Mouse (Mus musculus) midbrain, embryonic 10.5 days (tissue): ENCODE measurements at regions not wholly inside any gene's neighbourhood (a gene's known extent, or its start where the extent isn't known, plus 50 kb on each side); places are given as distances from the start of the nearest gene placed in this dataset.
"Not testable (repeated sequence)": the region's sequence is repeated elsewhere in the genome, so short reads cannot be mapped to it uniquely, and the experiment has no call there.

Experiments used
- DNase-seq: peaks from one replicate; pipeline ENCODE4 v3.0.0-alpha.2; 2017; ENCODE audit warnings: low spot score
- H3K27ac ChIP-seq: fragments of 300-500 bp; sonication (generic); replicated peaks from 2 replicates; pipeline ENCODE4 v1.5.1; 2016; ENCODE audit warnings: mild to moderate bottlenecking
- H3K27me3 ChIP-seq: fragments of 300-500 bp; sonication (generic); 2 replicates; pipeline ENCODE4 v1.6.1; 2016; ENCODE audit warnings: low read depth, mild to moderate bottlenecking; ENCODE audit not compliant: poor library complexity, severe bottlenecking
- H3K36me3 ChIP-seq: fragments of 300-500 bp; sonication (generic); 2 replicates; pipeline ENCODE4 v1.6.1; 2016; ENCODE audit warnings: mild to moderate bottlenecking, moderate library complexity
- H3K4me1 ChIP-seq: fragments of 300-500 bp; sonication (generic); 2 replicates; pipeline ENCODE4 v1.6.1; 2016
- H3K4me3 ChIP-seq: fragments of 300-500 bp; sonication (generic); 2 replicates; pipeline ENCODE4 v1.5.1; 2016; ENCODE audit warnings: mild to moderate bottlenecking, moderate library complexity
- H3K9me3 ChIP-seq: fragments of 300-500 bp; sonication (generic); replicated peaks from 2 replicates; pipeline ENCODE4 v1.6.1; 2016; ENCODE audit warnings: mild to moderate bottlenecking
- WGBS: fragments of 180-500 bp; shearing (Covaris S2); methylation state at CpG from one replicate; pipeline ENCODE4 v1.1.7; 2016; 5-methylcytosine and 5-hydroxymethylcytosine counted together

DNA sequence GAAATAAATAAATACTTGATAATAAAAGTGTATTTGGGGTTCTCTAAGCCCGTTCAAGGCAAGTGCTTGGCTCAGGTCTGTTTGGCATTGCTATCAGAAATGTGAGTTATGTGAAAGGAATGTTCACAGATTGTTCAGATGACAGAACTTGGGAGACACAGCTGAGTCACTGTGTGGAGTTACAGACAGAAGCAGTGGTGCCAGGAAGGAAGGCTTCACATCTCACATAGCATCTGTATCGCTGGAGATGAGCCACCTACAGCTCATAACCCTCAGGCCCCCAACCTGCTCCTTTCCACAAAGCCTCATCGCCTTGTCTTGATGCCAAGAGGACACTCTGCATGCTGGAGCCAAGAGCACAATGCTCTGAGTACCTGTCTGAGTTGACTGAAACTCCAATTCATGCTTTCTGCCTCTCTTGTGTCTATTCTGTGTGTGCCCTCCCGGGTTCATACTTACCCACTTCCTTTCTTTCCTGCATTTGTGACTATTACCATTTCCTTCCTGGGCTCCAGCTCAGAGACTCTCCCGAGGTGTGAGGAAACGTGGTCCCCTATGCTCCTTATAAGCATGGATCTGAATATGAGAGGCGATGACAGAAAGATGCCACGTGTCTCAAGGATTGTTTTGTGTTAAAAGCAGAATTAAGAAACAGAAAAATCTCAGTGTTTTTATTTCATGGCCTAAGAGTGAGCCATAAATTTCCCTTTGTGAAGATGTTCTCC lies 79.6 kb downstream of the Cd24a start:
- peaks cover 4% of the 10 kb centered on the region; the same call in 1 of the 2 replicates for H3K4me1 ChIP-seq
- no peak overlapping the region for H3K27ac ChIP-seq
- 85% methylated on average over 8 of the region's 8 CpGs for WGBS
- no peak for DNase-seq
- no peak overlapping the region for H3K4me3 ChIP-seq
- no peaks in the 10 kb centered on the region for H3K9me3 ChIP-seq
- H3K36me3 ChIP-seq: no peaks in the 10 kb centered on the region
- H3K27me3 ChIP-seq: no peaks in the 10 kb centered on the region

DNA sequence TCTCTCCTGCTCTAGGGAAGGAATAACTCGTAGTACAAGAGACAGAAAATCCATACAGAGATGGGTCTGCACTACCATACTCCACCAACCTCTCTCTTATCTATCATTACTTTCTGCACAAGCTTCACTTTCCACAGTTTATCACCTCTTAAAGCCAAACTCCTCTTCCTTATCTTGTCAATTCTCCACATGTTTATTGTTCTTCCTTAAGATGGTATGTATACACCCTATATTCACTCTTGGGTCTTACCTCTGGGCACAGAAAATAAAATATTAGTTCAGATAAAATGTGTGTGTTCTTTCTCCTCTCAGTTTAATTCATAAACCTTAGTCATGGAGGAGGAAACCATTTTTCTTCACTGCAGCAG lies 80.1 kb downstream of the Cd24a start:
- no peaks in the 10 kb centered on the region for H3K36me3 ChIP-seq
- H3K4me3 ChIP-seq: no peak overlapping the region
- H3K27ac ChIP-seq: no peak overlapping the region
- no peaks in the 10 kb centered on the region for H3K27me3 ChIP-seq
- H3K4me1 ChIP-seq: peaks cover 4% of the 10 kb centered on the region; the same call in 1 of the 2 replicates
- DNase-seq: no peak
- 91% methylated on average over 1 of the region's 1 CpGs for WGBS
- H3K9me3 ChIP-seq: no peaks in the 10 kb centered on the region

DNA sequence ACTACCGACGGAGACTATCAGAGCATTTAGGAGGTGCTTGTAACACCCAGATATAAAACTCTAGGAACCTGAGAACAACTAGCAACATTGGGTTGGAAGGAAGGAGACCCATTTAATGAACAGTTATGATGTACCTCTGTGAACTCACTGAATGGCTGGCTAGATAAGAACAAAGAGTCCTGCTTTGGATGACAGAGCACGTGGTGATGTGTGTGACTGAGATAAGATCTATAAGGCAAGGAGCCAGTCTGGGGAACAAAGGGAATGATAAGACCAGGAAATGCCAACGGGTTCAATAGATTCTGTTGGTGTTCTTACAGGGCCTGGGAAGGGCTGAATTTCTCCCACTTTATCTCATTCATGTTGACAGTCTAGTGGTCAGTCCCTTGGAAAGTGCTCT lies 86.8 kb downstream of the Cd24a start:
- DNase-seq: no peak
- H3K36me3 ChIP-seq: no peaks in the 10 kb centered on the region
- 80% methylated on average over 4 of the region's 4 CpGs for WGBS
- 0 out of 2 replicates have a peak, but pooled peaks cover 5% of the 10 kb centered on the region for H3K4me1 ChIP-seq
- H3K27ac ChIP-seq: no peak overlapping the region
- 0 out of 2 replicates have a peak, but pooled peaks cover 8% of the 10 kb centered on the region for H3K27me3 ChIP-seq
- H3K4me3 ChIP-seq: no peak overlapping the region
- no peaks in the 10 kb centered on the region for H3K9me3 ChIP-seq

DNA sequence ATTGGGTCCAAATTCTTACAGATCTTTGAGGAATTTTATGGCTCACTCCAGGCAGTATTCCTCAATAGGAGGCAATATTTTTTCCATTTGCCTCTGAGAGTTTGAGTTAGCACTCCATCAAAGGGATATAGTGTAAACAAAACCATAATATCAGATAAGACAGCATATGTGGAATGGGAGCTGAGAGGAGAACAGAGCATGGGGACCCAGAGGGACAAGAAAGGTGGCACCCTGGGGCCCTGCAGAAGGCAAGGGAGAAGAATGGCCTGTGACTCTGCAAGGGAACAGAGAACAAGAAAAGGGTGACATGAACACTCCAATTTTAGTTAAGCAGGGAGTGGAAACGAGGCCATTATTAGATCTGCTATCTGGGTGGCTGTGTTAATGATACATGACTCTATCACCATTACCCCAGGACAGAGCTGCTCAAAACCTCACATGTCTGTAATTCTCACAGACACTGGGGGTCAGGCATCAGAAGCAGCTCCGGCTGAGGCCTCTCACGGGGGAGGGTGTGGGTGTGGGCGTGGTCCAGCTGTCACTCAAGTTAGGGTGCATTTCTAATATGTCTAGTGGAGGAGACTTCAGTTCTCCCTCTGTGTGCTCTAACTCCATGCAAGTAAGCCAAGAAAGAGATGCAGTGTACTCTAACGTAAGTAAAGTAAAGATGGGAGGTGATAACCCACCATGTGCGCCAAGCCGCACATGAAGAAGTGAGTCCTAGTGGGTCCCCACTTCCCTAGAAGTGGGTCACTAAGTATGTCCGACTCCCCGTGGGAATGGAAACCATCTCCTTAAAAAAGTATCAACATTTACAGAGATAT lies 88.4 kb downstream of the Cd24a start:
- Histone ChIP-seq H3K27me3 (0 out of 2 replicates have a peak, but pooled peaks cover 8% of the 10 kb centered on the region), H3K4me3 (no peak overlapping the region), H3K27ac (no peak overlapping the region), H3K9me3 (no peaks in the 10 kb centered on the region), H3K36me3 (no peaks in the 10 kb centered on the region), H3K4me1 (peaks cover 15% of the 10 kb centered on the region)
- WGBS: 79% methylated on average over 9 of the region's 9 CpGs
- no peak for DNase-seq

DNA sequence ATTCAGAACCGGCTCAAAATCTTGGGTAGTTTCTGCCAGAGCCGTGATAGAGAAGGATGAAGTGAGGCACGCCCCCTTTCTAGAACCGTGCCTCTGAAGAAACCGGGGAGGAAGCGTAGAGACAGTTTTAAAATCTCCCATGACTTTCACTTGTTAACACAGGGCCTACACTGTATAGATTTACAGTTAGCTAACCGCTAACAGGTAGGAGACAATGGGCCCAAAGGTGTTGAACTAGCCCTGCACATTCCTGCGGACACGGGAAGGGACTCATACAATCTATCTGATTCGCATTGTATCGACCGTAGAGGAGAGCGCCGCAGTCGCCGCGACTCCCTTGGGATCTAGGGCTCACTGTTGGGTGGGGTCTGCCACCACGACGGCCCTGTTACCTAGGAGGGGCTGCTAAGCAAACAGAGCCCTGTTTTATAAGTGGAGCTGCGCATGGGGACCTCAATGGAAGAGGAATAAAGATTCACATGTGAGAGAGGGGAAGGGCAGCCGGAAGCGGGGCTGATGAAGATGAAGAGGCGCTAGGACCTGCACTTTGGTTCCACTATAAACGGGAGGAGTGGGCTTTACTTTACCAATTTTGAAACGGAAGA lies 89.1 kb downstream of the Cd24a start:
- H3K27ac ChIP-seq: no peak overlapping the region
- H3K27me3 ChIP-seq: 0 out of 2 replicates have a peak, but pooled peaks cover 8% of the 10 kb centered on the region
- WGBS: 61% methylated on average over 25 of the region's 25 CpGs
- peak overlapping the region; percentile 1; the same call in 1 of the 2 replicates for H3K4me3 ChIP-seq
- no peaks in the 10 kb centered on the region for H3K9me3 ChIP-seq
- no peak for DNase-seq
- peaks cover 15% of the 10 kb centered on the region for H3K4me1 ChIP-seq
- H3K36me3 ChIP-seq: no peaks in the 10 kb centered on the region

DNA sequence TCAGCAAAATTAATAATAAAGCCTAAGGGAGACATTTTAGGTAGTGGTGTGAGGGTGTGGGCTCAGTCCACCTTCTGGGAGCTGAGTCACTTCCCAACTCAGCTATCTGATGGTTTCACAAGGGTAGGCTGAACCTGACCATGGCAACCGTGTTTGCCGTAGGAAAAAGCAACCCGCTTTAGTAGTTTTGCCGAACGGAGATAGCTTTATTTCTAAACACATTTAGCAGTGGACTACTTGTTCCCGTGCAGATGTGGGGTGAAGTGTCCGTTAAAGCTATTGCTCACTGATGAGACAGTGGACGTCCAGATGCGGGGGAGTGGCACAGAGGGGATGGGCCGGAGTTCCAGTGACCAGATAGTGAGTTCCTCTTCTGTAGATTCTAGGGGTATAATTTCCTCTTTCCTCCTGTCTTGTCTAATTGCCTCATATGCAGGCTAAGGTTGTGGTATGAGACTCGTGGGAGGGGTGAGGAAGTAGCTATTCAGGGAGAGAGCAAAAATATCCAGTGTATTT lies 89.7 kb downstream of the Cd24a start:
- DNase-seq: no peak
- WGBS: 88% methylated on average over 11 of the region's 11 CpGs
- Histone ChIP-seq H3K4me3 (no peak overlapping the region), H3K9me3 (no peaks in the 10 kb centered on the region), H3K27ac (no peak overlapping the region), H3K27me3 (0 out of 2 replicates have a peak, but pooled peaks cover 8% of the 10 kb centered on the region), H3K4me1 (peaks cover 19% of the 10 kb centered on the region), H3K36me3 (no peaks in the 10 kb centered on the region)

DNA sequence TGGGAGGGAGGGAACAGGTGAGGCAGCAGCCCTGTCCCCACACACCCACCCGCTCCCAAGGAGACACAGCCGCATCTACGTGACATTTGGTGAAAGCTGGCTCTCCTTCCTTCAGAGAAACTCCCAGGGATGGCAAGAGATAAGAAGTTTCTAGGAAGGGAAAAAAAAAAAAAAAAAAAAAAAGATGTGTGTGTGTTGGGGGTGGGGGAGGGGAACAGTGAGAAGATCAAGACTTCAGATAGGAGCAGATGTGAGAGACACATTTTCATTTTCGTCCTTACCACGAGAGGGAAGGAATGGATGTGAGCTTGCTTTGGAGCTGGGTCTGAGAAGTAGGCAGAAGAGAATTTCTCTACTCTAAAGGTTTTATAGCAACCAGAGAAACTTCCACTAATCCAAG lies 91.4 kb downstream of the Cd24a start:
- no peak for DNase-seq
- peaks cover 19% of the 10 kb centered on the region for H3K4me1 ChIP-seq
- H3K36me3 ChIP-seq: no peaks in the 10 kb centered on the region
- H3K27ac ChIP-seq: no peak overlapping the region
- no peaks in the 10 kb centered on the region for H3K9me3 ChIP-seq
- 68% methylated on average over 5 of the region's 5 CpGs for WGBS
- H3K4me3 ChIP-seq: no peak overlapping the region
- H3K27me3 ChIP-seq: 0 out of 2 replicates have a peak, but pooled peaks cover 8% of the 10 kb centered on the region

DNA sequence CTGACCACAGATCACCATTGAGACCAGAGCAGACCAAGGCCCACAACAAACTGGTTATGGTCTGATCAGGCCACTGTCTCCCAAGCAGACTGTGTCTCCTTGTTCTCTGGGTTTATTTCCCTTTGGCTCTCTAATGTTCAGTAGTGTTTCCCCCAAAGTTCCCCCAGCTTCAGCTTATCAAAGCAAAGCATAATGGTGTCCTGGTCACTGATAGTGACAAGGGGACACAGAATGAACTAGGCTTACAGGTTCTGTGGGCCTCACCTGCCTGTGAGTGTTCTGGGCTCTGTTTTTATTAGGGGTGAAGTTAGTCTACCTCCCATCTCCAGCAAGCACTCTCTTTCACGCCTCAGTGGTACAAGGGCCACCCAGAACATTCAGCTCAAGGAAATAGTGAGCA lies 92.7 kb downstream of the Cd24a start:
- Histone ChIP-seq H3K4me1 (peaks cover 19% of the 10 kb centered on the region), H3K27me3 (0 out of 2 replicates have a peak, but pooled peaks cover 8% of the 10 kb centered on the region), H3K4me3 (no peak overlapping the region), H3K9me3 (no peaks in the 10 kb centered on the region), H3K27ac (no peak overlapping the region; the same call in 1 of the 2 replicates), H3K36me3 (no peaks in the 10 kb centered on the region)
- WGBS: 88% methylated on average over 1 of the region's 1 CpGs
- DNase-seq: no peak

DNA sequence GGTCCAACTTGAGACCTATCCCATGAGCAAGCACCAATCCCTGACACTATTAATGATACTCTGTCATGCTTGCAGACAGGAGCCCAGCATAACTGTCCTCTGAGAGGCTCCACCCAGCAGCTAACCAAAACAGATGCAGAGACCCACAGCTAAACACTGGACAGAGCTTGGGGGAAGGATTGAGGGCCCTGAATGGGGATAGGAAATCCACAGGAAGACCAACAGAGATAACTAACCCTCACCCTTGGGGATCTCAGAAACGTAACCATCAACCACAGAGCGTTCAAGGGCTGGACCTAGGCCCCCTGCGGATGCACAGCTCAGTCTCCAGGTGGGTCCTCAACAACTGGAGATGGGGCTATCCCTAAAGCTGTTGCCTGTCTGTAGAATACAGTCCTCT lies 93.7 kb downstream of the Cd24a start:
- DNase-seq: no peak
- Histone ChIP-seq H3K27ac (no peak overlapping the region), H3K9me3 (no peaks in the 10 kb centered on the region), H3K4me3 (no peak overlapping the region), H3K4me1 (peaks cover 14% of the 10 kb centered on the region), H3K36me3 (no peaks in the 10 kb centered on the region), H3K27me3 (0 out of 2 replicates have a peak, but pooled peaks cover 8% of the 10 kb centered on the region)
- 79% methylated on average over 3 of the region's 3 CpGs for WGBS

DNA sequence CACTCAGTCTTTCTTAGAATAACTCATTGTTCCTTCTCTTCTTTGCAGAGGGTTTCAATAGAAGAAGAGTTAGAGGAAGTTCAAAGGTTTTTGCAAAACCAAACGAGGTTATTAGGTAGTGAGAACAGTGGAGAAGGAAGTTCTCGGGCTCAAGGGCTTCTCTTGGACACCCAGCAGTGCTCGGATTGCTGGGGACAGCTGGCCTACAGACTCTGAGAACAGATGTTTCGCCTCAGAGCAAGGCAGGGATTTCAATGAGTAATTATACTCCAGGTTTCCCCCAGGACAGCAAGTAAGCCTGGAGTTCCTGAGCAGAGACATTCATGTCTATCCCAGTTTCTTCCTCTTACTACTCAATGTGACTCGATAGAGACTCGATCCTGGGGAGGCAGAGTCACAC lies 94.4 kb downstream of the Cd24a start:
- no peaks in the 10 kb centered on the region for H3K9me3 ChIP-seq
- DNase-seq: no peak
- no peak overlapping the region for H3K4me3 ChIP-seq
- H3K27me3 ChIP-seq: 0 out of 2 replicates have a peak, but pooled peaks cover 5% of the 10 kb centered on the region
- H3K36me3 ChIP-seq: no peaks in the 10 kb centered on the region
- peaks cover 14% of the 10 kb centered on the region for H3K4me1 ChIP-seq
- no peak overlapping the region for H3K27ac ChIP-seq
- 61% methylated on average over 6 of the region's 6 CpGs for WGBS

DNA sequence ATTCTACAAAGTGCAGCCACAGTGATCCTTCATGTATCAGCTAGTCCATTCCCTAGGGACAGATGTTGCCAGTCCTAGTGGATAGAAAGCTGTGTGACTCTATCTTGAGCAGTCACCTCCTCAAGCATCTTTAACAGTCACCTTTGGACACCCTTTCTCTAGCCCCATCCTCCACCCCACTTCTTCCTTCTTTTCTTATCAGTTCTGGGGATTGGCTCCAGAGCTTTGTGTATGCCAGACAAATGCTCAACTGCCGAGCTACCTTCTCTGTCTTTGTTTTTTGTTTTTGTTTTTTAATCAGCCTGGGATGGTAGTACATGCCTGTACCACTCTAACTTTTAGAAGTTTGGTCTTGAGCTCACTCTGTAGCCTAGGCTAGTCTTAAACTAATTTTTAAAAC lies 96.7 kb downstream of the Cd24a start:
- no peak overlapping the region for H3K27ac ChIP-seq
- 65% methylated on average over 1 of the region's 1 CpGs for WGBS
- H3K27me3 ChIP-seq: no peaks in the 10 kb centered on the region
- no peak overlapping the region for H3K4me3 ChIP-seq
- no peaks in the 10 kb centered on the region for H3K36me3 ChIP-seq
- H3K9me3 ChIP-seq: no peaks in the 10 kb centered on the region
- H3K4me1 ChIP-seq: peaks cover 14% of the 10 kb centered on the region
- no peak for DNase-seq

DNA sequence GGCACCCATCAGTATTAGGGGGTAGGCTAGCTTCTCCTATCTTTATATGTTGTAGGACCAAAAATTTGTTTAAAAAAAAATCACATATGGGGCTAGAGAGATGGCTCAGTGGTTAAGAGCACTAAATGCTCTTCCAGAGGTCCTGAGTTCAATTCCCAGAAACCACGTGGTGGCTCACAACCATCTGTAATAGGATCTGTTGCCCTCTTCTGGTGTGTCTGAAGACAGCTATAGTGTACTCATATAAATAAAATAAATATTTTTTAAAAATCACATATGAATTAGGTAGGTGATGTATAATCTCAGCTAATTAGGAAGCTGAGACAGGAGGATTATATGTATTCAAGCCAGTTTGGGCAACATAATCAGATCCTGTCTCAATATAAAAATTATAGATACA lies 97.4 kb downstream of the Cd24a start:
- not testable (repeated sequence) for H3K36me3 ChIP-seq, H3K27ac ChIP-seq, H3K9me3 ChIP-seq, H3K4me3 ChIP-seq, DNase-seq, H3K4me1 ChIP-seq, H3K27me3 ChIP-seq
- WGBS: 79% methylated on average over 1 of the region's 1 CpGs
